Mouse (Mus musculus): ENCODE results near the gene Nxph3.

- TF ChIP-seq CTCF (conservative IDR thresholded peaks at IDR 0.05 in 1 of 2, IDR thresholded peaks at IDR 0.05 in 1 of 2; ENCODE audit: low read depth in 2 of 2, low read length in 2 of 2) (no peak), POLR2A (IDR thresholded peaks at IDR 0.05; ENCODE audit: low read depth, low read length) (no peak), NELFE (IDR thresholded peaks at IDR 0.05; ENCODE audit: low read depth, low read length) (no peak), ZNF384 (IDR thresholded peaks at IDR 0.05; ENCODE audit: low read depth, low read length) (no peak), MAX (IDR thresholded peaks at IDR 0.05; ENCODE audit: low read length) (no peak), UBTF (IDR thresholded peaks at IDR 0.05; ENCODE audit: low read depth, low read length) (no peak), CHD2 (IDR thresholded peaks at IDR 0.05; ENCODE audit: low read length) (no peak), MEF2A (IDR thresholded peaks at IDR 0.05; ENCODE audit: borderline replicate concordance, low read depth, low read length) (no peak), E2F4 (IDR thresholded peaks at IDR 0.05; ENCODE audit: insufficient replicate concordance, low read depth, low read length) (no peak), MAFK (IDR thresholded peaks at IDR 0.05; ENCODE audit: insufficient replicate concordance, low read length) (no peak), ETS1 (conservative IDR thresholded peaks at IDR 0.05; ENCODE audit: low read depth, low read length) (no peak), RAD21 (IDR thresholded peaks at IDR 0.05; ENCODE audit: low read depth, low read length) (no peak), MYC (IDR thresholded peaks at IDR 0.05; ENCODE audit: low read depth, low read length) (no peak), SMC3 (IDR thresholded peaks at IDR 0.05; ENCODE audit: low read depth, low read length) (no peak)
Observed at GRCm38 (mm10) chr11:95513461-95514297, 691 bp downstream of the Nxph3 start.

Measured in CH12.LX (cell line).